In genomic region chr4:46770635-46771034, GRCm38 (mm10) we compare ENCODE assay signal across 25 mouse cellular contexts.
DNase-seq lines count a peak whose midpoint lies in the region; TF ChIP-seq lines count a peak whose summit lies in the region.
"Had no signal": no experiment of that assay in that cellular context is flagged by ENCODE, and none has a peak within 500 bp of the region (broad histone marks: within the 10 kb centered on the region; RNA-seq: fewer than 3 reads in every experiment).

No protein-coding gene starts in this region.

- intact Hi-C loops in left cerebral cortex, adult 2 months (cut with DNase I), result loop anchor here (1.0 to 2.0 kb wide), 3 partner anchors 24 to 58 kb away; no protein-coding TSS in a partner anchor
- intact Hi-C loops in left cerebral cortex, postnatal 14 days (cut with DNase I), result no loop called here

- peaks cover 42% of the 10 kb centered on the region for H3K4me1 ChIP-seq in cerebellum, adult 2 months (ENCODE audit: control insufficient read depth, insufficient read depth, low read length)
- H3K4me1 ChIP-seq: limb, embryonic 10.5 days; limb, embryonic 15.5 days; liver, embryonic 13.5 days; megakaryocyte, embryonic 14.5 days had no signal

- WGBS in cerebellum, adult 2 months, result 16% methylated on average over 2 of the region's 2 CpGs

- H3K27ac ChIP-seq in cerebellum, adult 2 months (ENCODE audit: insufficient read depth, low read length), result peak overlapping the region; percentile 51
- H3K27ac ChIP-seq in left cerebral cortex, adult 2 months, result peak overlapping the region; percentile 89
- H3K27ac ChIP-seq: heart, embryonic 13.5 days; hindbrain, embryonic 10.5 days; limb, embryonic 10.5 days; limb, embryonic 15.5 days; liver, embryonic 13.5 days had no signal

- TF ChIP-seq CTCF in cerebellum, adult 2 months (IDR thresholded peaks at IDR 0.05; ENCODE audit: borderline replicate concordance, insufficient read depth, low read depth, low read length), result no peak
- TF ChIP-seq CTCF in left cerebral cortex, adult 2 months (IDR thresholded peaks at IDR 0.05), result no peak

- H3K4me3 ChIP-seq in cerebellum, adult 2 months (replicated peaks; ENCODE audit: insufficient read depth, low read depth, low read length), result no peak overlapping the region
- H3K4me3 ChIP-seq in left cerebral cortex, adult 2 months, result no peak overlapping the region
- H3K4me3 ChIP-seq: heart, embryonic 13.5 days; hindbrain, embryonic 10.5 days; limb, embryonic 10.5 days; limb, embryonic 15.5 days; liver, embryonic 13.5 days; megakaryocyte, embryonic 14.5 days had no signal

- no peak for DNase-seq in cerebellum, adult 2 months
- no peak for DNase-seq in cerebellum, postnatal 10 days
- DNase-seq in frontal cortex, adult 2 months (ENCODE audit: extremely low spot score in 1 of 2, low spot score in 1 of 2), result peak; percentile 36 to 61
- no peak for DNase-seq in frontal cortex, postnatal 25 days (ENCODE audit: low spot score in 2 of 2)
- peak in 1 of 2 experiments; percentile 41 for DNase-seq in left cerebral cortex, adult 2 months (ENCODE audit: extremely low spot score in 1 of 2, low spot score in 2 of 2)
- DNase-seq in left cerebral cortex, postnatal 14 days (ENCODE audit: low spot score in 2 of 2), result no peak
- peak; percentile 47 for DNase-seq in right cerebral cortex, adult 18-20 months
- DNase-seq in right cerebral cortex, postnatal 10 days (ENCODE audit: low spot score in 2 of 2), result no peak
- DNase-seq: adrenal gland, adult 8-10 months; cerebellum, adult 11 months; gastrocnemius, postnatal 10 days; heart, postnatal 10 days; kidney, adult 9 months; kidney, postnatal 10 days; layer of hippocampus, adult 9-11 months; liver, embryonic 13.5 days; lung, adult 18-20 months; lung, postnatal 4 days; thymus, adult 2 months; thymus, postnatal 36 days had no signal

- H3K27me3 ChIP-seq in cerebellum, adult 2 months (ENCODE audit: control insufficient read depth, insufficient read depth, low read length), result no peaks in the 10 kb centered on the region
- H3K27me3 ChIP-seq: limb, embryonic 15.5 days; liver, embryonic 13.5 days had no signal

- TF ChIP-seq POLR2A in cerebellum, adult 2 months (IDR thresholded peaks at IDR 0.05; ENCODE audit: borderline replicate concordance, insufficient read depth, low read length), result no peak

Comparison
In these comparisons a context has a peak if more than half of its experiments do, and no peak if none do; other contexts are left out.
1. DNase-seq: peak in frontal cortex, adult 2 months (2 of 2) and right cerebral cortex, adult 18-20 months (single experiment); none in cerebellum, adult 2 months (0 of 2), cerebellum, postnatal 10 days (0 of 2), frontal cortex, postnatal 25 days (0 of 2), left cerebral cortex, postnatal 14 days (0 of 2) and right cerebral cortex, postnatal 10 days (0 of 2).